Mouse (Mus musculus) adrenal gland, postnatal 4 days (tissue): Measurements from ENCODE around the gene Olfr1411. TPM values are rescaled to one million over a fixed set of nuclear protein-coding genes. Genes with fewer than 3 reads are reported as not detected.

Experiments used
- DNase-seq, 2 experiments: peaks; one replicate each; pipeline ENCODE4 v3.0.0; 2021 to 2022; ENCODE audit warnings: low spot score in 2 of 2, mixed read lengths in 2 of 2
- long read RNA-seq, 2 experiments: library from polyadenylated mRNA; stranded (forward); transcript quantifications; one replicate each; pipeline ENCODE4 v2.0.0; 2021
- total RNA-seq, 2 experiments: library from RNA; stranded (reverse); gene quantifications; 2 replicates each; pipeline ENCODE4 v1.2.3; 2021

Gene Olfr1411
- total RNA-seq: not detected
- long read RNA-seq, experiment 1: 0 reads
- long read RNA-seq, experiment 2: 0 reads

DNA sequence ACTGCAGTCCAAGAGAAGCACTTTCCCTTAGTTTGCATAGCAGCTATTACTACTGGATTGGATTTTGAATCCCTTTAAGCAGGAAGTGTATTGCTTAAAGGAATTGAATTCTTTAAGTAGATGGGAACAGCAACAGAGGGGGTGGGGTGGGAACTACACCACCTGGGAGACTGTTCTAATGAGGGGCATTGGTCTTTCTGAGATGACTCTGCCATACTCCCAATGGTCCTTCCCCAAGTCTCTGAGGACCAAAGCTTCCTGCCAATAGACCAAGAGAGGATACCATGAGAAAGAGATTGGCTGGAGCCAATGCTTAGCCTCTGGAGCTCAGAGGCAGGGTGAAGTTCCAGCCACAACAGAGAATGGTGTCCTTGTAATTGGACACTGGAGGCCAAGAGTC is at the start of gene Olfr1411:
Gene Olfr1411, plus strand, starts transcription at position 301 of the 400 bp plus-strand sequence.
- DNase-seq: no peak

DNA sequence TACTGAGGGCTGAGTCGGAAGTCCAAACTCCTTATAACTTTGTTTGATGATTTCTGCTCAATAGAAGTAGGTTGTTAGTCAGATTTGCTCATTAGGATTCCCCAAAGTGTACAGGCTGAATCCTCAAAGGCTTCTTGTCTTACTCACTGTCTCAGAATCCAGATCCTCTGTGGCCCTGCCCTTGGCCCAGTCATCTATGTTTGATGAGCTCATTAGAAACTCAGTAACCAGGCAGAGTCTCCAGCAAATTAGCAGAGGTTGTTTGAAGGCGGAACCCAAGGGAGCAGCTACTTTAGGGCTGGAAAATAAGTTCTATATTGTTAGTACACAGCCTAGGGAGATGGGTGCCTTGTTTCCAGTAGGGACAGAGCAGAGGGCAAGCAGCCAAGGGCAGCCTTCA is 48.3 kb upstream of the Olfr1411 start:
- DNase-seq: no peak

DNA sequence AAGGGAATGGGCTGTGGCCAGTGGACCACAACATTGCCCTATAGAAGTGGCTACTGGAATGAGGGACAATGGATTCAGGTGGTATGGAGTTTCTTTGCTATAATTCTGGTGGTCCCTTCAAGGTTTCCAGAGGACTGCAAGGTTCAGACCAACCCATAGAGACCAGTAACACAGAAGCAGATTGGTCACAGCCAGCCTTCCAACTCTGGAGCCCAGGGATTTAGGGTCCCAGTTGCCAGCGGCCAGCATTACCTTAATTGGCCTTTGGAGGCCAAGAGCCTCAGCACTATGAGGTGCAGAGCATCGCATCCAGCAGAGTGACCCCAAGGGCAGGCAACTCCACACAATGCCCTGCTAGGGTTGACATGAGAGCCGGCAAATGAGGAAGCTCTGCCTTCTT is 23.2 kb upstream of the Olfr1411 start, which contains the start of gene Olfr1413:
Gene Olfr1413, plus strand, starts transcription at position 301 of the 400 bp plus-strand sequence.
- DNase-seq: no peak

DNA sequence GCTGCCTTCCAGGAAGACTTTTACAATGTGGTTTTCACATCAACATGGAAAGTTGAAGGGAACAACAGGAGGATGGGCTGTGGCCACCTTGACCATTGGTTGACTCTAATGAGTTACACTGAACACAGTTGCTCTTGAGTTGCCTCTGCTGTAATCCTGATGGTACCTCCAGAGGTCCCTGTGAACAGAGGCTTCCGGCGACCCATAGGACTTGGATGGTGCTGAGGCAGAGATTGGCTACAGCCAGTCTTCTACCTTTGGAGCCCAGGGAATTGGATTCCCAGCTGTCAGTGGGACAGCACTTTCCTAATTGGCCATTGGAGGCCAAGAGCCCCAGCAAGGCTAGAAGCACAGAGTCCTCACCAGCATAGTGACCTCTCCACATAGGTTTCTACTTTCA is 8.7 kb upstream of the Olfr1411 start, which contains the start of gene Olfr1412:
Gene Olfr1412, plus strand, starts transcription at position 301 of the 400 bp plus-strand sequence.
- no peak for DNase-seq

DNA sequence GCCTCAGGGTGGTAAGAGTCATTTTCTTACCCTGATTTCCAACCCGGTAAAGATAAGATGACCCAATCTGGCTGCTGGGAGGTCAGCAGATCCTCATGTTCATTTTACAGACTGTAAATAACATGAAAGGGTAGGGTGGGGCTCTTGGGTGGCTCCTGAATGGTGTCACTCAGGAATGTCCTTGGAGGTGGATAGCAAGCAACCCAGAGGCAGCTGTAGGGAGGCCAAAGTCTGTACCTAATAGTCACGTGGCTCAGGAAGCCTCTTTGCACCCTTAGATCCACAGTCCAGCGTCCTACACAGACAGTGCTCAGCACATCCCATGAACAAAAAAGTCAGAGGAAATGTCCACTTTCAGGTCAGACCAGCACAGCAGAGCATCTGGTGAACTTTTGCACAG is 1.8 kb downstream of the Olfr1411 start:
- no peak for DNase-seq

DNA sequence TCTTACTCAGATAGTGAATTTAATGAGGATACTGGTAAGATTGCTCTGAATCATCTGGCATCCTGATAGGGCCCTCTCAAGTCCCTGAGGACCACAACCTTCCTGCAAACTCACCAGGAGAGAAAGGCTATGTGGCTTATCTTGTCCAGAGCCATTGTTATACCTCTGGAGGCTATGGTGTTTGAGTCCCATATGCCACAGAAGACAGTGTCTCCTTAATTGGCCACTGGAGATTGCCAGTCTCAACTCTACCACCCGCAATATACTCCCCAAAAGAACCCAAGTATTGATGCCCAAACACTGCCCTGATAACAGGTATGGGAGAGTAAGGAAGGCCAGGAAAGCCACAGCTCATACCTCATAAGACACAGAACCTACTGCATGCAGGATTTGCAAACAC is 11.3 kb downstream of the Olfr1411 start, which contains the start of gene Olfr1410:
Gene Olfr1410, plus strand, starts transcription at position 301 of the 400 bp plus-strand sequence.
- no peak for DNase-seq

DNA sequence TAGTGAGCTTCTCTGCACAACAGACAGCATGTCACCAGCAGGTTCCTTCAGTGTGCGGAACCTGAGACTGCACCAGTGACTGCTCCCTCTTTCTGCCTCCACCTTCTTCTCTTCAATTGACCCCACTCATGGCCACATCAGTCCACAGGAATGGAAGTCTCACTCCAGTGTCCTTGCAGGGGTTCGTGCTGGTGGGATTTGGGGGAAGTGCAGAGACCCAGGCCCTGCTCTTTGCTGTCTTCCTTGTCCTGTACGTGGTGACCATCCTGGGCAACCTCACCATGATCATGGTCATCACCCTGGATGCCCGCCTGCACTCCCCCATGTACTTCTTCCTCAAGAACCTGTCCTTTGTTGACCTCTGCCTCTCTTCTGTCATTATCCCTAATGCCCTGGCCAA is 13.5 kb downstream of the Olfr1411 start:
- no peak for DNase-seq

DNA sequence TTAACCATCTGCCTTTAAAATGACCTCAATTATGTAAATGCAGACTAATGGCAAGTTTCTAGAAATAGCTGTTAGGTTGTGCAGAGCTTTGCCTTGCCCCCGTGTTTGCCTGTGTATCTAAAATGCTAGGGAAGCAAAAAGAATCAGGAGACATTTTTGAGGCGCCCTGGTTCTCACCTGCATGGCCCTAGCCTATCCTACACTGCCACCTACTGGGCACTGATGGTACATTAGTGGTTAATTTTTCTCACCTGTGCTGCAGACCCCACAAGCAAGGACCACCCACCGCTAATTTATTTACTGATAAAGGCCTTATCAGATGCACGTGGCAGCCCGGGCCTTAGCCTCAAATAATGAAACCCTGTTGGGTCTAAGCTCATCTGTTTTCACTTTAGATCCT is 16.8 kb downstream of the Olfr1411 start:
- DNase-seq: no peak

DNA sequence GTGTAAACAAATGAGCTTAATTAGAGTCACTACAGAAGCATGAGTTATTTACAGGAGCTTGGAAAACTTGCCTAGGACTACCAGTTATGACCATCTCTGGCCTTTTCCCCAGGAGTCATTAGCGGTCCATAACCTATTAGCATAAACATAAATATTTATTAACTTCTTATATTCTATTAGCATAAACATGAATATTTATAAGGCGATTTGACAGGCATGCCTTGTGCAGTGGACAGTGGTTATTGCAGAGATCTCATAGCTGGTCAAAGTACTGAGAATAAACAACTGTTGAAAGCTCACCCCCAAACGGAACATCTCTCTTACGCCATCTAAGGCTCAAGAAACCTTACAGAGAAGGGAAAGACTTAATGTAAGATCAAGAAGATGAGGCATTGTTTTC is 19.0 kb downstream of the Olfr1411 start:
- DNase-seq: no peak

DNA sequence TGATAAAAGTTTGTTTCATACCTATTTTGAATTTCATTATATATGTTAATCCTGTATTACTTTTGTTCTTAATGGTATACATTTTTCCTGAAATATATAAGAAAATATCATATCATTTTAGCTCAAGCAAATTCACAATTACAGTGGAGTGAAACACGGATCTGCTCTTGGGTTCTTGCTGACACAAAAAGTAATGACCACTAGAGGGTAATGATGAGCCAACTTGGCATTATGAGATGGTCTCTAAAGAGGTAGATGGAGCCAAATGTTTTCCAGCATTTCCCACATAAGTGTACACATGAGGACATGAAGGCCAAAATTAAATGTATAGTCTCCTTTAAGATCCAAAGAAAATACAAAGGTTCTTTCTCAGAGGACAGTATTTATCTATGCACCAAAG is 20.3 kb downstream of the Olfr1411 start:
- DNase-seq: no peak

DNA sequence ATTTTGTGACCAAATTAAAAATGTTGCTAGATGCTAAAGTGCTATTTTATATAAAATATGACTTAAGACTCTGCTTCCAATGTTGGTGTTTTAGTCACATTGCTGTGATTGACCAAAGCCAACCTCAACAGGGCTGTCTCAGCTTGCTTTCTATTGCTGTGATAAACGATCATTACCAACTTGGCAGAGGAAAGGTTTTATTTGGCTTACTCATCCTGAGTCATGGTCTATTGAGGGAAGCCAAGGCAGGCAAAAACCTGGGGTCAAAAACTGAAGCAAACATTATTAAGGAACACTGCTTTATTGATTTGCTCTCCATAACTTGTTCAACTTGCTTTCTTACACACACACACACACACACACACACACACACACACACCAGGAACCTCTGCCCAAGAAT is 21.8 kb downstream of the Olfr1411 start:
- no peak for DNase-seq

DNA sequence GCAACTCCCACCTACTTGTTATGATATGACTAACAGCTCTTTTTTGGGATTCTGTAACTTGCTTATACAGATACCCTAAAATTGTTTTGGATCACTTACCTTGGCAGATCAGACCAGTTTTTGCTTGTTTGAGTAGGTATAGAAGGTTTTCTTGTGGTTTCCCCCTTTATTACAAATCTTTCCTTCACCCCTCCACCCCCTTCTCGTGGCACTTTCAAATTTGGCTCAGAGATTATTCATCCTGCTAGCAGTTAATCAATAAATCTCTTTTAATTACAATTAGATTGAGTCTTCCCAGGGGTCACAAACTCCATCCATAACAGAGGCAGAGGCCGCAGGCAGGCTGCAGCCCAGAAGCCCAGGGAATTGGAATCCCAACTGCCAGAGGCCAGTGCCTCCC is 23.3 kb downstream of the Olfr1411 start, which contains the start of gene Olfr12:
Gene Olfr12, plus strand, starts transcription at position 301 of the 400 bp plus-strand sequence.
- DNase-seq: no peak

DNA sequence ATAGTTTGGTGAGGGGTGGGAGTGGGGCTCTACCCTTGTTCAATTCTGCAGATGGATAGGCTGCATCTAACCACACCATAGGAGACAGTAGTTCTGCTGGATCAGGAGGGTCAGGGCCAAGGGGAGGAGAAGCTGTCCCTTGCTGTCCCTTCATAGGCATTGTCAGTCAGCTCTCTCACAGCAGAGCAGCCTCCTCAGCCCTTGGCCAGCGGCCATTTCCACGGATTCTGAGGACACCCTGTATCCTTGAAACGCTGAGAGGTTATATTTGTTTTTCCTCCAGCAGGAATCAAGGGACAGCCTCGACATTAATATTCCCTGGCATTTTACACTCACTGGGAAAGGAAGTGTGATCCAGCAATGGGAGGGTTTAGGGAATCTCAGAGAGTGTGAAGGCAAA is 24.1 kb downstream of the Olfr1411 start:
- DNase-seq: peak; percentile 41 to 66

DNA sequence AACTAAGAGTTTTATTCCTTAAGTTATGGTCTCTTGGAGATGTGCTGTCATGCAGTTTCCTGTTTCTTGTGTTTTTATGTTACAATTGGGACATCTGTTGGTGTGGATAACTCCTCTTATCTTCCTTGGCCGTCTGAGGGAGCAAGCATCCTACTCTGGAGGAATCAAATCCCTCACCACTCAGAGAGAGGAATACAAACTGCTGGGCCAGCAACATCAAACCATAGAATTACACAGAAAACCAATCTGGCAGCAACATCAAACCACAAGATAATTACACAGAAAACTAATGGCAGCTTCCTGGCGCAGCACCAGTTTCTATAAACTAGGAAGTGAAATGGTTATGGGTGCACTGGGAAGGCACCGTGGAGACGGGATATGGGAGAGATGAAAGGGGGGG is 34.0 kb downstream of the Olfr1411 start:
- no peak for DNase-seq

DNA sequence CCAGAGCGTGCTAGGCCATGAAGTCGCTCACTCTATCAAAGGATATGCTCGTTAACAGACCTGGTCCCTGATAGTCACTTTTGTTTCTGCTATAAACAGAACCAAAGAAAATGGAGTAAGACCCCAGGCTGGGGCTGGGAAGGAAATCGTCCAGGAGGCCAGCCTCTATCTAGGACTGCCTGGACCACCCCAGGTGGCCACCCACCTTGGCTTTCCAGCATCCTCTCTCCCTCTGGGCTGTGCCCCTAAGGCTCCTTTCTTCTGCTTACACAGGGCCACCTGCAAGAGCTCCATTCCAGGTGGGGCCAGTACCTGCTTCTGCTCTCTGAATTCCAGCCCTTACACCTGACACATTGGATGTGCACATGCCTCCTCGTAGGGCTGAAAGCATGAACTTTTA is 38.0 kb downstream of the Olfr1411 start:
- DNase-seq: no peak

DNA sequence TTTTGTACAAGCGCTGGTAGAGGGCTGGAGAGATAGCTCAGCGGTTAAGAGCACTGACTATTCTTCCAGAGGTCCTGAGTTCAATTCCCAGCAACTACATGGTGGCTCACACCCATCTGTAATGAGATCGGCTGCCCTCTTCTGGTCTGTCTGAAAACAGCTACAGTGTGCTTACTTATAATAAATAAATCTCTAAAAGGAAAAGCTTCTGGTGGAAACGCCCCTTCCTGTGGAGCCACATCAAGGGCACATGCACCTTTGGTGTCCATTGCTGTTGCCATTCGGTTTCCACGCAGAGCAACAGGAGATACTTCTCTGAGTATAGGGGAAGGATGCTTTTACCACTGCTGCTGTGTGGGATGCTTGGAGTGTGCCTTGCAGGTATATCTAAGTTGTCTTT is 38.7 kb downstream of the Olfr1411 start:
- DNase-seq: no peak

DNA sequence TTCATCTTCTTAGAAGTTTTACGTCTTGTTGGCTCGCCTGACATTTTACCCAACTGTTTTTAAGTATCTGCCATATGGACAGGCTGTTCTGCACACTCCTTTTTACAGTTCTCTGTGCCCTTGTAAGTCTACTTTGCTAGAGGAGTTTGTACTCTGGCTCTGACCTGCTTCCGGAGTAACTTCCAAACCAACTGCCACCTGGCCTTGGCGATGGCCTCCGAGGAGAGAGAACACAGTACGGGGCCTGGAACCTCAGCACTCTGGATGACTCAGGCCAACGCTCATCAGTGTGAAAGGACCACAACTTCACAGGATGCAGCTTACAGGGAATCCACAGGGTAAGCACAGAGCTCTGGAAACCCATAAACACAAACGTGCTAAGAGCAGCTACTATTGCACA is 39.5 kb downstream of the Olfr1411 start:
- no peak for DNase-seq

DNA sequence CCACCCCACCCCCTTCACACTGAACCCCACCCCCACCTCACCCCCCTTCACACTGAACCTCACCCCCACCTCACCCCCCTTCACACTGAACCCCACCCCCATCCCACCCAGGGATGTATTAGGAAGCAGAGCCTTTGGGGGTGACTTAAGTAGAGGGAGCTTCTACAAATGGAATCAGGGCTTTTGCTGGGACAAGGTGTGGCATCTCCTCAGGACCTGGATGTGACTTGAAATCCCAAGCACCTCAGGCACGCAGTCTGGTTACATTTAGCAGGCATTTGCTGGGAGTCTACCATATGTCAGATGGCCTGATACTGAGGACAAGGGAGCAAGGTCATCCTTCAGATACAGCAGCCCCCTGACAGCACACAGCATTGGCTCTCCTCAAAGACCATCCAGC is 40.4 kb downstream of the Olfr1411 start:
- no peak for DNase-seq

DNA sequence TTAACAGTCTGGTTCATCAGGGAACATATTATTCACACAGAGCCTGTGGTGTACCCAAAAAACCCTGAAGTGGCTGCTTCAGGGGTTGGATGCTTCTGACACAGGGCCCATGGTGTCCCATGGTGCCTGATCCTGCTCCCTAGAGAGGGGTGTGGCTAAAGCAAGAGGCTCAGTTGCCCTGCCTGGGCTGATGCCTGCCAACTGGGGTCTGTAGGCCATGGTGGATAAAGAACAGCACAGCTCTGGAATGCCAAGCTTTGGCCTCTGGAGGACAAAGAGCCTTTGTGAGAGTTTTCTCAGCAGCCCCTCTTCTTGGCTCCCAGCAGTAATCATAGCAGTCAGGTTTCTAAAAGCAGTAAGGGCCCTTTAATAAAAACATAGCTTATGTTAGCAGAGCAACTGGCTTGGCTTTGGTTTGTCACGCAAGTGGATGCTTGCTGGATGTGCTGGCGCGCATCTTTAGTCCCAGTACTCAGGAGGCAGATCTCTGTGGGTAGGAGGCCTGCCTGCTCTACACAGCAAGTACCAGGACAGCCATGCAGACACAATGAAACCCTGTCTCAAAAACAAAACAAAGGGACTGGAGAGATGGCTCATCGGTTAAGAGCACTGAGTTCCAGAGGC is 40.9 kb downstream of the Olfr1411 start:
- DNase-seq: no peak

DNA sequence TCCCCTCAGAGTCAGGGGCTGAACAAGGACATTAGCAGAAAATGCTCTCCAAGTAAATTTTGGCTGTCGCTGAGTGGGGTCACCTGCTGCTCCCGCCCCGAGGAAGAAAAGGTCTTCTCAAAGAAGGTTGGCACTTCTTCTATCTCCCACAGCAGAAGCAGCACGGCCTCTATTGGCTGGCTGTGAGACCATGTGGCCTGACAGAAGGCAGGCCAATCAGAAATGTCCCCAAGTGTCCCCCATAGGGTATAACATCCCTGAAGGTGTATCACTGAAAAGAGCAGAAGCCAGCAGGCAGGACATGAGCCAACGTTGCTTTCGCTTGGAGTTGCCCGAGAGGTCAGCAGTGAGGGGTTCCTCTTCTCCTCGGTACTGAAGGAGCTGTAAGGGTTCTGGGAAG is 41.8 kb downstream of the Olfr1411 start:
- no peak for DNase-seq

DNA sequence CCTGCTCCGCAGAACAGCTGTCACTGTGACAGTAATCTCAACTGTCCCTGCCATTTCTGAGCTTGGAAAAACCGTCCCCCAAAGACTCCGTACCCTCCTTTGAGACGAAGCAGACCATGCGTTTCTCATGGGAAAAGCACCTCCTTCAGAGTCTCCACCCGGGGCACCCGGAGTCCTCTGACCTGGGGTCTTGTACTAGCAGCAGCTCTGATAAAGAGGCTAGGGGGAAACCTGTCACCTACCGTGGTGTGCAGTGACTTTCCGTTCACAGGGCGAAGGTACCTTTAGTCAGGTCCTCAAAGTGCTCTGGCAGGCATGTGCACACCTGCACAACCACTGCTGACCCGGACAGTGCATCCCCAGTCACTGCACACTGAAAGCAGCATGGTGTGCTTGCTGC is 42.5 kb downstream of the Olfr1411 start:
- no peak for DNase-seq

DNA sequence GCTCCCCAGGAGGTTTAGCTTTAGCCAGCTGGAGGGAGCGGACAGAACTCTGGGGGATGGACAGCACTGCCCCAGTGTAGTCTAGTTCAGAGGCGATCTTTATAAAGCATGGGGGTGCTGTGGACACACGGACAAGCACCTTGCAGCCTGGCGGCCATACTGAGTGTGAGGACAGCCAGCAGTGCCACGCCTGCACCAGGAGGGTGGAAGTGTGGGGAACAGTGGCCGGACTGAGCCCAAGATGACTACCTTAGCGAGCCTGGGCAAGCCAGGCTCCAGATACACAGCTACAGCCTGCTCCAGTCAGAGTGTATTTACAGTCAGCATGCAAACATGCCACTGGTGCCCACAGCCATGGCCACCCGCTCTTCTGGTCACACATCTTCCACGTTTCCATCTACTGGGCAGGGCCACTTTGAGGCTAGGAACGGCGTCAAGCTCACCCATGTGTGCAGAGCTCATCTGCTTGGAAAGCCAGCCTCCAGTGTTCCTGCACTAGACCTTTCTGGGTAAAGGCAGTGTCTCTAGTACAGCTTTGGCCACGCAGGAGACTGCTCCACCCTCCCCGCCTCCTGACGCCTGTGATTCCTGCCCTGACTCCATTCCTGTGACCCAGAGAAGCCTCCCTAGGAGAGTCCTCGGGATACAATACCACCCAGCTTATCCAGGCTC is 43.4 kb downstream of the Olfr1411 start:
- no peak for DNase-seq

DNA sequence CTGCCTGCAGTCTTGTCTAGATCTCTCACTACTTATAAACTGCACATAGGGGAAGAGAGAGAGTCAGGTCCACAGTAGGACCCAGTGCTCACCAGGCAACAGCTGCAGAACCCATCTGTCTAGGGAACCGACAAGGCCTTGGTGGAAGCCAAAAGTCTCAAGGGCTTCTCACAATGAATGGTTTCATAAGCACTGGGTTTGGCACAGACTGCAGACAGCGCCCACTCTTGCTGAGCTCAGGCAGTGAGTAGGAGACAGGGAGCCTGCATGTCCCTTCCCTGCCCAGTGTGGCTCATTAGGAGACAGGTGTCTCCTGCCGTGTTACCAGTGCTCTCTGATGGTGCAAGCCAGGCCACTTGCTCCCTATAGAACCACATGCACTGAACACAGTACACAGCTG is 44.0 kb downstream of the Olfr1411 start:
- no peak for DNase-seq
